Mouse (Mus musculus): ENCODE data around the gene Notum. TPM values are rescaled to one million over a fixed set of nuclear protein-coding genes. Genes with fewer than 3 reads are reported as not detected.

The Notum gene
- 0.33 and 0.40 TPM in 2 replicates for polyA plus RNA-seq (2015; fragmentation: Nextera tagmentation; extraction: Ambion mirVana)

GRCm38 (mm10) chr11:120661076-120661460, at the start of gene Notum:
TSS of gene Notum (minus strand) at chr11:120661175.
- no peak for ATAC-seq (ENCODE audit: insufficient read depth)
- H3K27ac ChIP-seq (replicated peaks), result no peak within 1 kb of the TSS
- 1% methylated on average over 35 of the region's 35 CpGs for WGBS (ENCODE audit: insufficient replicate concordance)
- H3K9me3 ChIP-seq (replicated peaks), result no peaks in the 10 kb centered on the region
- peaks cover 25% of the 10 kb centered on the region for H3K4me1 ChIP-seq (replicated peaks)
- H3K27me3 ChIP-seq, result peaks cover 98% of the 10 kb centered on the region
- H3K9ac ChIP-seq, result no peak within 1 kb of the TSS
- H3K36me3 ChIP-seq (replicated peaks), result no peaks in the 10 kb centered on the region
- H3K4me3 ChIP-seq (replicated peaks), result peak within 1 kb of the TSS; percentile 45
- peak within 1 kb of the TSS; percentile 66 for H3K4me2 ChIP-seq

GRCm38 (mm10) chr11:120710672-120711071, 49.7 kb upstream of the Notum start:
- Histone ChIP-seq H3K27ac (replicated peaks) (no peak overlapping the region), H3K4me3 (replicated peaks) (no peak overlapping the region), H3K36me3 (replicated peaks) (0 out of 2 replicates have a peak, but pooled peaks cover 11% of the 10 kb centered on the region), H3K27me3 (no peaks in the 10 kb centered on the region), H3K4me2 (no peak overlapping the region), H3K9me3 (replicated peaks) (no peaks in the 10 kb centered on the region), H3K9ac (no peak overlapping the region), H3K4me1 (replicated peaks) (peaks cover 30% of the 10 kb centered on the region)
- no peak for ATAC-seq (ENCODE audit: insufficient read depth)
- 82% methylated on average over 5 of the region's 5 CpGs for WGBS (ENCODE audit: insufficient replicate concordance)

GRCm38 (mm10) chr11:120709551-120709950, 48.6 kb upstream of the Notum start:
- no peak for ATAC-seq (ENCODE audit: insufficient read depth)
- Histone ChIP-seq H3K4me1 (replicated peaks) (peaks cover 26% of the 10 kb centered on the region), H3K4me3 (replicated peaks) (no peak overlapping the region), H3K27me3 (no peaks in the 10 kb centered on the region), H3K9me3 (replicated peaks) (no peaks in the 10 kb centered on the region), H3K36me3 (replicated peaks) (0 out of 2 replicates have a peak, but pooled peaks cover 17% of the 10 kb centered on the region), H3K27ac (replicated peaks) (no peak overlapping the region), H3K4me2 (no peak overlapping the region), H3K9ac (no peak overlapping the region)
- 67% methylated on average over 2 of the region's 2 CpGs for WGBS (ENCODE audit: insufficient replicate concordance)

GRCm38 (mm10) chr11:120707969-120708368, 47.0 kb upstream of the Notum start:
- Histone ChIP-seq H3K4me2 (no peak overlapping the region), H3K27ac (replicated peaks) (no peak overlapping the region)
- 76% methylated on average over 5 of the region's 5 CpGs for WGBS (ENCODE audit: insufficient replicate concordance)

GRCm38 (mm10) chr11:120707225-120707624, 46.2 kb upstream of the Notum start:
- H3K9ac ChIP-seq, result no peak overlapping the region
- ATAC-seq (ENCODE audit: insufficient read depth), result no peak
- 49% methylated on average over 12 of the region's 12 CpGs for WGBS (ENCODE audit: insufficient replicate concordance)

More at GRCm38 (mm10) chr11:120707969-120708368, 47.0 kb upstream of the Notum start:
- H3K36me3 ChIP-seq (replicated peaks), result 0 out of 2 replicates have a peak, but pooled peaks cover 28% of the 10 kb centered on the region
- no peaks in the 10 kb centered on the region for H3K9me3 ChIP-seq (replicated peaks)
- H3K9ac ChIP-seq, result no peak overlapping the region
- H3K4me1 ChIP-seq (replicated peaks), result peaks cover 13% of the 10 kb centered on the region
- H3K4me3 ChIP-seq (replicated peaks), result no peak overlapping the region
- H3K27me3 ChIP-seq, result no peaks in the 10 kb centered on the region
- ATAC-seq (ENCODE audit: insufficient read depth), result no peak

GRCm38 (mm10) chr11:120706120-120706519, 45.1 kb upstream of the Notum start:
- no peak for ATAC-seq (ENCODE audit: insufficient read depth)
- Histone ChIP-seq H3K4me1 (replicated peaks) (peaks cover 6% of the 10 kb centered on the region; the same call in 1 of the 2 replicates), H3K27ac (replicated peaks) (no peak overlapping the region), H3K36me3 (replicated peaks) (peaks cover 37% of the 10 kb centered on the region; the same call in 1 of the 2 replicates), H3K4me3 (replicated peaks) (no peak overlapping the region), H3K9ac (no peak overlapping the region), H3K4me2 (no peak overlapping the region), H3K9me3 (replicated peaks) (no peaks in the 10 kb centered on the region), H3K27me3 (no peaks in the 10 kb centered on the region)
- 73% methylated on average over 5 of the region's 5 CpGs for WGBS (ENCODE audit: insufficient replicate concordance)

More at GRCm38 (mm10) chr11:120707225-120707624, 46.2 kb upstream of the Notum start:
- no peak overlapping the region for H3K4me3 ChIP-seq (replicated peaks)
- peaks cover 6% of the 10 kb centered on the region; the same call in 1 of the 2 replicates for H3K4me1 ChIP-seq (replicated peaks)
- H3K36me3 ChIP-seq (replicated peaks), result 0 out of 2 replicates have a peak, but pooled peaks cover 32% of the 10 kb centered on the region
- H3K27me3 ChIP-seq, result no peaks in the 10 kb centered on the region
- no peak overlapping the region for H3K27ac ChIP-seq (replicated peaks)
- H3K9me3 ChIP-seq (replicated peaks), result no peaks in the 10 kb centered on the region
- H3K4me2 ChIP-seq, result no peak overlapping the region

- ATAC-seq (ENCODE audit: insufficient read depth), result no peak
- WGBS (ENCODE audit: insufficient replicate concordance), result 60% methylated on average over 8 of the region's 8 CpGs
- no peaks in the 10 kb centered on the region for H3K9me3 ChIP-seq (replicated peaks)
These were observed 43.7 kb upstream of the Notum start for GRCm38 (mm10) chr11:120704486-120705325.

GRCm38 (mm10) chr11:120703696-120704454, 42.9 kb upstream of the Notum start:
- H3K4me3 ChIP-seq (replicated peaks), result no peak overlapping the region
- ATAC-seq (ENCODE audit: insufficient read depth), result no peak
- no peaks in the 10 kb centered on the region for H3K9me3 ChIP-seq (replicated peaks)
- no peak overlapping the region for H3K27ac ChIP-seq (replicated peaks)
- no peak overlapping the region for H3K9ac ChIP-seq
- 70% methylated on average over 15 of the region's 15 CpGs for WGBS (ENCODE audit: insufficient replicate concordance)
- H3K27me3 ChIP-seq, result no peaks in the 10 kb centered on the region
- H3K4me1 ChIP-seq (replicated peaks), result no peaks in the 10 kb centered on the region
- no peak overlapping the region for H3K4me2 ChIP-seq
- peaks cover 28% of the 10 kb centered on the region; the same call in 1 of the 2 replicates for H3K36me3 ChIP-seq (replicated peaks)

More at GRCm38 (mm10) chr11:120704486-120705325, 43.7 kb upstream of the Notum start:
- H3K4me1 ChIP-seq (replicated peaks), result peaks cover 2% of the 10 kb centered on the region; the same call in 1 of the 2 replicates
- no peak overlapping the region for H3K27ac ChIP-seq (replicated peaks)
- no peak overlapping the region for H3K4me3 ChIP-seq (replicated peaks)
- no peak overlapping the region for H3K9ac ChIP-seq
- H3K4me2 ChIP-seq, result no peak overlapping the region
- peaks cover 28% of the 10 kb centered on the region; the same call in 1 of the 2 replicates for H3K36me3 ChIP-seq (replicated peaks)
- H3K27me3 ChIP-seq, result no peaks in the 10 kb centered on the region

- ATAC-seq (ENCODE audit: insufficient read depth), result no peak
- 76% methylated on average over 10 of the region's 10 CpGs for WGBS (ENCODE audit: insufficient replicate concordance)
- no peaks in the 10 kb centered on the region for H3K27me3 ChIP-seq
These were observed 36.8 kb upstream of the Notum start for GRCm38 (mm10) chr11:120697741-120698140.

GRCm38 (mm10) chr11:120696568-120696967, 35.6 kb upstream of the Notum start:
- H3K9me3 ChIP-seq (replicated peaks), result no peaks in the 10 kb centered on the region
- no peak overlapping the region for H3K27ac ChIP-seq (replicated peaks)
- WGBS (ENCODE audit: insufficient replicate concordance), result 83% methylated on average over 6 of the region's 6 CpGs
- H3K36me3 ChIP-seq (replicated peaks), result peaks cover 22% of the 10 kb centered on the region
- H3K27me3 ChIP-seq, result no peaks in the 10 kb centered on the region
- no peak overlapping the region for H3K4me3 ChIP-seq (replicated peaks)
- no peak overlapping the region for H3K4me2 ChIP-seq
- H3K4me1 ChIP-seq (replicated peaks), result no peaks in the 10 kb centered on the region; the same call in 1 of the 2 replicates
- no peak for ATAC-seq (ENCODE audit: insufficient read depth)
- no peak overlapping the region for H3K9ac ChIP-seq

More at GRCm38 (mm10) chr11:120697741-120698140, 36.8 kb upstream of the Notum start:
- Histone ChIP-seq H3K36me3 (replicated peaks) (peaks cover 29% of the 10 kb centered on the region), H3K4me1 (replicated peaks) (no peaks in the 10 kb centered on the region; the same call in 1 of the 2 replicates), H3K4me3 (replicated peaks) (no peak overlapping the region), H3K27ac (replicated peaks) (no peak overlapping the region), H3K9ac (no peak overlapping the region), H3K4me2 (no peak overlapping the region), H3K9me3 (replicated peaks) (no peaks in the 10 kb centered on the region)

- no peaks in the 10 kb centered on the region; the same call in 1 of the 2 replicates for H3K4me1 ChIP-seq (replicated peaks)
- no peaks in the 10 kb centered on the region for H3K27me3 ChIP-seq
- H3K4me3 ChIP-seq (replicated peaks), result no peak overlapping the region
- no peak overlapping the region for H3K4me2 ChIP-seq
- 72% methylated on average over 12 of the region's 12 CpGs for WGBS (ENCODE audit: insufficient replicate concordance)
- no peak for ATAC-seq (ENCODE audit: insufficient read depth)
- H3K9me3 ChIP-seq (replicated peaks), result no peaks in the 10 kb centered on the region
- peaks cover 21% of the 10 kb centered on the region for H3K36me3 ChIP-seq (replicated peaks)
- no peak overlapping the region for H3K27ac ChIP-seq (replicated peaks)
- H3K9ac ChIP-seq, result no peak overlapping the region
These were observed 34.7 kb upstream of the Notum start for GRCm38 (mm10) chr11:120695641-120696040.
